21 mouse cellular contexts compared by ENCODE assay signal in the genomic region with DNA sequence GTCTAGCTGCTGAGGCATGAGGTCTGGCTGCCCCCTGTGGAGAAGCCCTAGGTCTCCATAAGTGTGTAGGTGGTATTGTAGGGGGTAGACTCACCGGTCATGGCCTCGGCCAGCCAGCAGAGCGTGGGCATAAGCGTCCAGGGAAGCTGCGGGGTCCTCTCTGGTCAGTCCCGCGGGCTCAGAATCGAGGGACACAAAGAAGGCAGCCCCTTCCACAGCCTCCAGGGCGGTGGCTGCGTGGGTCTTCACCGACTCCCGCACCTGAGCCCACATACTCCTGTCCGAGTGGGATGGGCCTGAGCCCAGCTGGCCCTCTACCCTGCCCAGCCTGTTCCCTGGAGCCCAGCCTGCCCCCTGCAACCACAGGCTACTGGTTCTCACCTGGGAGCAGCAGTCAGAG. TPM values are rescaled to one million over a fixed set of nuclear protein-coding genes. Genes with fewer than 3 reads are reported as not detected.
"Had no signal": no experiment of that assay in that cellular context is flagged by ENCODE, and none has a peak within 500 bp of the region (broad histone marks: within the 10 kb centered on the region; RNA-seq: fewer than 3 reads in every experiment).

No protein-coding gene starts in this region.

- H3K27ac ChIP-seq: liver, embryonic 15.5 days; lung, embryonic 15.5 days; macrophage; midbrain, embryonic 13.5 days; midbrain, embryonic 15.5 days; neural tube, embryonic 12.5 days had no signal

- H3K4me3 ChIP-seq: liver, embryonic 15.5 days; lung, embryonic 15.5 days; megakaryocyte, embryonic 14.5 days; midbrain, embryonic 13.5 days; midbrain, embryonic 15.5 days; neural tube, embryonic 12.5 days had no signal

- DNase-seq: liver, postnatal 0 days; lung, adult 2 months; lung, postnatal 14 days; lung, postnatal 36 days; retina, postnatal 1 day; right cerebral cortex, adult 18-20 months; spleen, adult 18-20 months; thymus, adult 2 months; thymus, postnatal 25 days; thymus, postnatal 4 days had no signal

RNA-seq across cellular contexts. Expression of a gene that starts 9.7 kb away (rescaled TPM):
- total RNA-seq: monocyte, adult 5-6 weeks; neutrophil, adult 5-6 weeks had no signal

RNA-seq across cellular contexts. Expression of a gene that starts 22.0 kb away (rescaled TPM):
- total RNA-seq: megakaryocyte progenitor cell, adult 5-6 weeks; midbrain, postnatal 0 days; monocyte, adult 5-6 weeks; neutrophil, adult 5-6 weeks had no signal
